Mouse (Mus musculus) liver, postnatal 0 days (tissue): ENCODE results near the gene Cyth3. TPM values are rescaled to one million over a fixed set of nuclear protein-coding genes. Genes with fewer than 3 reads are reported as not detected.

Experiments
- ATAC-seq: fragments of 200-750 bp; cut with Nextera tagmentation; 2 replicates; pipeline ENCODE4 v1.8.0; 2017; ENCODE audit warnings: mild to moderate bottlenecking, moderate library complexity
- DNase-seq: peaks from one replicate; pipeline ENCODE4 v3.0.0-alpha.2; 2016
- H3K27ac ChIP-seq: fragments of 300-500 bp; sonication (generic); 2 replicates; pipeline ENCODE4 v1.5.1; 2014; ENCODE audit warnings: antibody characterized with exemption, moderate library complexity, mild to moderate bottlenecking, low read depth
- H3K27me3 ChIP-seq: fragments of 300-500 bp; sonication (generic); 2 replicates; pipeline ENCODE4 v1.6.1; 2014; ENCODE audit warnings: low read length, control low read depth, mixed read lengths; ENCODE audit not compliant: insufficient read depth
- H3K36me3 ChIP-seq: fragments of 300-500 bp; sonication (generic); replicated peaks from 2 replicates; pipeline ENCODE4 v1.6.1; 2014; ENCODE audit warnings: mild to moderate bottlenecking, control low read depth, low read length, moderate library complexity, mixed read lengths; ENCODE audit not compliant: insufficient read depth
- H3K4me1 ChIP-seq: fragments of 300-500 bp; sonication (generic); 2 replicates; pipeline ENCODE4 v1.6.1; 2014; ENCODE audit warnings: antibody characterized with exemption, mild to moderate bottlenecking, control low read depth; ENCODE audit not compliant: insufficient read depth
- H3K4me2 ChIP-seq: fragments of 300-500 bp; sonication (generic); 2 replicates; pipeline ENCODE4 v1.6.1; 2014; ENCODE audit warnings: low read depth, mild to moderate bottlenecking, low read length, moderate library complexity, mixed read lengths
- H3K4me3 ChIP-seq: fragments of 300-500 bp; sonication (generic); 2 replicates; pipeline ENCODE4 v1.5.1; 2014; ENCODE audit warnings: low read depth, low read length
- H3K9ac ChIP-seq: fragments of 300-500 bp; sonication (generic); replicated peaks from 2 replicates; pipeline ENCODE4 v1.6.1; 2014; ENCODE audit warnings: mild to moderate bottlenecking, moderate library complexity
- H3K9me3 ChIP-seq: fragments of 300-500 bp; sonication (generic); 2 replicates; pipeline ENCODE4 v1.6.1; 2016; ENCODE audit warnings: mild to moderate bottlenecking, control low read depth, low read length, mixed read lengths
- CTCF ChIP-seq: sonication (generic); IDR thresholded peaks from 2 replicates; pipeline ENCODE4 v1.5.1; 2016; ENCODE audit warnings: antibody characterized with exemption, low read depth
- EP300 ChIP-seq: IDR thresholded peaks from 2 replicates; pipeline ENCODE4 v1.6.1; 2016; ENCODE audit warnings: antibody characterized with exemption, low read depth, mild to moderate bottlenecking
- WGBS: fragments of 180-500 bp; shearing (Covaris S2); extraction: QIAGEN DNeasy Blood & Tissue Kit; methylation state at CpG from one replicate; pipeline ENCODE4 v1.1.7; 2014; ENCODE audit not compliant: insufficient replicate concordance; 5-methylcytosine and 5-hydroxymethylcytosine counted together
- polyA plus RNA-seq: library from polyadenylated mRNA; unstranded; fragments of >200 nt; fragmentation: Nextera tagmentation; extraction: Ambion mirVana; gene quantifications from 2 replicates; pipeline ENCODE4 v1.2.1, GENCODE M21; 2015

Cyth3 gene
- polyA plus RNA-seq, 1 experiment from 2014 or later: 15.3 TPM

DNA sequence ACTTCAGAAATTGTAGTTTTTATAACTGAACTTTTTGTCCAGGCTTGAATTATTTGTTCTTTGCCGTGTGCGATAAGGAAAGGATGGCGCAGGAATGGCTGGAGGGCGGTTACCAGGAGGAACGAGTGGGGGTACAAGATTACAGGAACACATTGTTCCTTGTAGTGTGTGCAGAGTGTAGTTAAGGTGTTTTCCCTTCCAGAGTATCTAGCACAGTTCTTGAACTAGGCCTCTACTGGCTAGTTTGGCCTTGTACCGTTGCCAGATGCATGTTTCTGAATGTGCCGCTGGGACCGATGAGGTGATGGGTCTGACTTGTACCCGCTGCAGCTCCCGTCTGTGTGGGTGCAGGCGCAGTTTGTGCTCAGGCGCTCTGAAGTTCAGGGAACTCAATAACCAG is 3.2 kb downstream of the Cyth3 start:
- DNase-seq (peak; percentile 57), ATAC-seq (peak; percentile 71)
- 58% methylated on average over 12 of the region's 12 CpGs for WGBS
- no peaks in the 10 kb centered on the region; the same call in 1 of the 2 replicates for H3K36me3 ChIP-seq
- TF ChIP-seq EP300 (peak; percentile 98), CTCF (no peak)
- peak overlapping the region; percentile 39 for H3K4me3 ChIP-seq
- peak overlapping the region; percentile 77 for H3K27ac ChIP-seq
- H3K9ac ChIP-seq: peak overlapping the region; percentile 61
- peaks cover 20% of the 10 kb centered on the region for H3K4me1 ChIP-seq
- H3K9me3 ChIP-seq: no peaks in the 10 kb centered on the region
- H3K27me3 ChIP-seq: no peaks in the 10 kb centered on the region
- peak overlapping the region; percentile 70 for H3K4me2 ChIP-seq

DNA sequence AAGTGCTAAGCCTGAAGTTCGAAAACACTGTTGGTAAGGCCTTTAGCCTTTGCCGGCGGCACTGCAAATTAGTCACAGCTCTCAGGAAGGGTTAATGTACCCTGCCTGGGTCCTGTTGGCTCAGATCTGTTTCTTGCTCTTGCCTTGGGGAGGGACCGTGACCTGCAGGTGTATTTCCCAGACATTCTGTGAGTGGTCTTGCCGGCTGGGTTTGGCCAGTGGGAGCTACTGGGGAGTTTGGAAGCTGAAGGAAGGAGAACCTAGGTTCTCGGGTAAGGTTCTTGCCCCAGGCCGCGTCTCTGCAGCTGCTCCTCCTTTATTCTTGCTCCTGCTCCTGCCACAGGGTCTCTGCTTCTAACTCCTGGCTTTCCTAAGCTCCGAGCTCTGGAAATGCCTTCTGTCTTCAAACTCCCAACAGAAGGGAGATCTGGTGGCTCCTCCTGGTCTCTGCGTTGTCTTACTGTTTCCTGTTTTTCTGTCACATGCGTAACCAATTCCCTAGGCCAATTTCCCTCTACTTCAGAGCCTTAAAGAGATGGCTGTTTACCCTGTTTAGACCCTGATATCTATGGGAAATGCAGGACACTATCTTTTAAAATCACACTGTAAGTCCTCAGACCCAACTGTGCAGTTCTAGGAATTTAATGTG is 3.8 kb downstream of the Cyth3 start:
- peak overlapping the region; percentile 61 for H3K9ac ChIP-seq
- TF ChIP-seq EP300 (0 out of 2 replicates have a peak, but pooled peaks have one; percentile 21), CTCF (no peak)
- H3K36me3 ChIP-seq: no peaks in the 10 kb centered on the region; the same call in 1 of the 2 replicates
- H3K4me3 ChIP-seq: peak overlapping the region; percentile 39
- H3K27me3 ChIP-seq: no peaks in the 10 kb centered on the region
- no peaks in the 10 kb centered on the region for H3K9me3 ChIP-seq
- peaks cover 22% of the 10 kb centered on the region for H3K4me1 ChIP-seq
- peak overlapping the region; percentile 77 for H3K27ac ChIP-seq
- DNase-seq (no peak), ATAC-seq (peak; percentile 1)
- WGBS: 40% methylated on average over 11 of the region's 11 CpGs
- H3K4me2 ChIP-seq: peak overlapping the region; percentile 70

DNA sequence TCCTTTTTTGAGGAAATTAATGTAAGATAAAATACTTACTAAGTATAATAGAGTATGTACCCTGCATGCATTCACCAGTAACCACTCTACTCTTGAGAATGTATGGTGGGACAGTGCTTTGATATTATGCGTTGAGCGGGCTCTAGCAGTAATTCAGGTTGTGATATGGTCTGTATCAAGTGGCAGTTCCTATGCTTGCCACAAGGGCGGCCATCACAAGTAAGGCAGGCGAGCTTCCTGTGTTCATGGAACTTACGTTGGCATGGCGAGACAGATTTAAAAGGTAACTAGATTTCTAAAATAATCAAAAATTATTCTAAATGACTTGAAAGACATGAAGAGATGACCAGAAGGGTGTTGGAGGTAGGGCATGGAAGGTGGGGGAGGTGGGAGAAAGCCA is 5.3 kb downstream of the Cyth3 start:
- H3K4me3 ChIP-seq: no peak overlapping the region
- 94% methylated on average over 6 of the region's 6 CpGs for WGBS

DNA sequence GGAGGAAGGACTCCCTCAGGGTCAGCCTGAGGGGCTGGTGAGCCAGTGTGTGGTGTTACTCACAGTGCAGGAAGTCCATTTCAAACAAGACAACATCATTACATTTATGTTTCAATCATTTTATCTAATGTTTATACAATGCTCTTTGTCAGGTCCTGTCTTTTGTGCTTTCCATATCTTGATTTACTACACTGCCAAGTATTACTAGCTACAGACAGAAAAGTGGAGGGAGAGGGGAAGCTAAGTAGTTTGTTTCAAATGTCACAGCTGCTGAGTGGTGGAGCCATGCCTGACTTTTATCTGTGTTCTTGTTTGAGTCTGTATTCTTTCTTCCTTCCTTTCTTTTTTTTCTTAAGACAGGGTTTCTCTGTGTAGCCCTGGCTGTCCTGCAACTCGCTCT is 5.7 kb downstream of the Cyth3 start:
- 80% methylated on average over 1 of the region's 1 CpGs for WGBS
- no peaks in the 10 kb centered on the region for H3K9me3 ChIP-seq
- H3K9ac ChIP-seq: no peak overlapping the region
- no peak overlapping the region for H3K4me2 ChIP-seq
- H3K27me3 ChIP-seq: no peaks in the 10 kb centered on the region
- no peak overlapping the region for H3K4me3 ChIP-seq
- DNase-seq (no peak), ATAC-seq (no peak)
- no peaks in the 10 kb centered on the region; the same call in 1 of the 2 replicates for H3K36me3 ChIP-seq
- no peak overlapping the region for H3K27ac ChIP-seq
- H3K4me1 ChIP-seq: peaks cover 34% of the 10 kb centered on the region
- TF ChIP-seq EP300 (no peak), CTCF (no peak)

More for the DNA sequence above, 5.3 kb downstream of the Cyth3 start:
- Histone ChIP-seq H3K9me3 (no peaks in the 10 kb centered on the region), H3K4me2 (no peak overlapping the region), H3K4me1 (peaks cover 31% of the 10 kb centered on the region), H3K27ac (no peak overlapping the region), H3K36me3 (no peaks in the 10 kb centered on the region; the same call in 1 of the 2 replicates), H3K9ac (no peak overlapping the region), H3K27me3 (no peaks in the 10 kb centered on the region)
- ATAC-seq (no peak), DNase-seq (no peak)
- no peak for TF ChIP-seq EP300
- peak; percentile 57 for TF ChIP-seq CTCF

DNA sequence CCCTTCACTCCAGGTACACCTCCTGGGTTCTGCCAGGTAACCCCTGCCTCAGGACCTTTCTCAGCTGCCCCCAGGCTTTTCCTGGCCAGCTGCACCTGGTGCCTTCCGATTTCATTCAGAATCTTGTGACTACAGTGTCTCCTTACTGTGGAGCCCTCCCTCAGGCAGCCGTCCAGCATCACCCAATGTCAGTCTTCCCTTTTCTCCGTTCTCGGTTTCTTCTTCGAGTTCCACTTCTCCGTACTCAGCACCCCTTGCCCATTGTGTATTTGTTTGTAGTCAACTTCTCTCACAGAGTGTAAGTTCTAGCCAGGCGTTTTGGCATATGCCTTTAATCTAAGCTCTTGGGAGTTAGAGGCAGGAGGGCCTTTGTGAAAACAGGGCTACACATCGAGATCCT is 7.4 kb downstream of the Cyth3 start:
- Histone ChIP-seq H3K27ac (no peak overlapping the region), H3K4me1 (peaks cover 45% of the 10 kb centered on the region), H3K9ac (no peak overlapping the region), H3K27me3 (no peaks in the 10 kb centered on the region), H3K4me3 (no peak overlapping the region), H3K9me3 (no peaks in the 10 kb centered on the region), H3K36me3 (no peaks in the 10 kb centered on the region; the same call in 1 of the 2 replicates), H3K4me2 (no peak overlapping the region)
- 92% methylated on average over 8 of the region's 8 CpGs for WGBS
- DNase-seq (no peak), ATAC-seq (no peak)
- TF ChIP-seq CTCF (no peak), EP300 (no peak)

DNA sequence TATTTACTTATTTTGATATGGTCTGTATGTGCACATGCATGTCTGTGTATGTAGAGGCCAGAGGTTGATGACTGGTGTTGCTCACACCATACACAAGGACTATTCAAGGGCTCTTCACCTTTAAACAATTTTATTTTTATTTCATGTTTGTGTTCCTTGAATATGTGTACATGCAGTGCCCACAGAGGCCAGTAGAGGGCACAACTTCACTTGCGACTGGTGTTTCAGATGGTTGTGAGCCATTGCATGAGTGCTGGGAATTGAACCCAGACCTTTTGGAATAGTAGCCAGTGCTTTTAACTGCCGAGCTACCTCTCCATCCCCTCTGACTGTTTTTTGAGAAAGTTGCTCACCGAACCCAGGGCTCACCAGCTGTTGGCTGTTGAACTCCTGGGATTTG is 8.0 kb downstream of the Cyth3 start:
- DNase-seq (no peak), ATAC-seq (no peak)
- peak; percentile 50 for TF ChIP-seq CTCF
- no peak for TF ChIP-seq EP300
- Histone ChIP-seq H3K4me3 (no peak overlapping the region), H3K27me3 (no peaks in the 10 kb centered on the region), H3K9me3 (no peaks in the 10 kb centered on the region), H3K4me1 (peaks cover 47% of the 10 kb centered on the region), H3K36me3 (no peaks in the 10 kb centered on the region; the same call in 1 of the 2 replicates), H3K27ac (no peak overlapping the region), H3K4me2 (no peak overlapping the region), H3K9ac (no peak overlapping the region)
- WGBS: 91% methylated on average over 3 of the region's 3 CpGs
